Mouse (Mus musculus) testis, adult 2 months (tissue): ENCODE measurements around the gene Prl. TPM values are rescaled to one million over a fixed set of nuclear protein-coding genes. Genes with fewer than 3 reads are reported as not detected.
"Not testable (repeated sequence)": the region's sequence is repeated elsewhere in the genome, so short reads cannot be mapped to it uniquely, and the experiment has no call there.

Source experiments
- H3K27ac ChIP-seq: fragments of 200-500 bp; 2 replicates; pipeline ENCODE4 v1.5.1; 2012; ENCODE audit warnings: low read depth, low read length; ENCODE audit not compliant: control insufficient read depth, insufficient read depth
- H3K27me3 ChIP-seq: fragments of 200-500 bp; 2 replicates; pipeline ENCODE4 v1.6.1; 2012; ENCODE audit warnings: mild to moderate bottlenecking, low read length, moderate library complexity; ENCODE audit not compliant: control insufficient read depth, insufficient read depth
- H3K36me3 ChIP-seq: fragments of 200-500 bp; 2 replicates; pipeline ENCODE4 v1.6.1; 2012; ENCODE audit warnings: mild to moderate bottlenecking, low read length; ENCODE audit not compliant: control insufficient read depth, insufficient read depth
- H3K4me1 ChIP-seq: fragments of 200-500 bp; 2 replicates; pipeline ENCODE4 v1.6.1; 2012; ENCODE audit warnings: low read length; ENCODE audit not compliant: control insufficient read depth, insufficient read depth
- H3K4me3 ChIP-seq: fragments of 200-500 bp; 2 replicates; pipeline ENCODE4 v1.5.1; 2012; ENCODE audit warnings: low read depth, mild to moderate bottlenecking, low read length, moderate library complexity, mixed read lengths; ENCODE audit not compliant: control insufficient read depth
- CTCF ChIP-seq: fragments of 200-500 bp; IDR thresholded peaks from 2 replicates; pipeline ENCODE4 v1.5.1; 2012; ENCODE audit warnings: low read depth, mild to moderate bottlenecking, inconsistent platforms, low read length, moderate library complexity; ENCODE audit not compliant: control insufficient read depth, insufficient read depth, insufficient replicate concordance
- POLR2A ChIP-seq: fragments of 200-500 bp; IDR thresholded peaks from 2 replicates; pipeline ENCODE4 v1.6.1; 2012; ENCODE audit warnings: low read depth, mild to moderate bottlenecking, inconsistent platforms, low read length, moderate library complexity; ENCODE audit not compliant: control insufficient read depth
- polyA plus RNA-seq: library from polyadenylated mRNA; depleted of rRNA; stranded (reverse); fragments of >200 nt; gene quantifications from 2 replicates; pipeline ENCODE4 v1.2.3, GENCODE M21; 2012; rRNA removed

The Prl gene
- polyA plus RNA-seq, 1 experiment = not detected

- Histone ChIP-seq H3K27ac (no peak overlapping the region), H3K4me3 (no peak overlapping the region), H3K27me3 (no peaks in the 10 kb centered on the region), H3K36me3 (no peaks in the 10 kb centered on the region), H3K4me1 (no peaks in the 10 kb centered on the region)
- no peak for TF ChIP-seq POLR2A
- TF ChIP-seq CTCF = no peak
Observed at GRCm38 (mm10) chr13:27042185-27042584, 15.2 kb upstream of the Prl start.

- Histone ChIP-seq H3K36me3 (no peaks in the 10 kb centered on the region), H3K27me3 (no peaks in the 10 kb centered on the region), H3K27ac (no peak overlapping the region), H3K4me3 (no peak overlapping the region), H3K4me1 (no peaks in the 10 kb centered on the region)
- TF ChIP-seq POLR2A = no peak
- no peak for TF ChIP-seq CTCF
Observed at GRCm38 (mm10) chr13:27043326-27043725, 14.0 kb upstream of the Prl start.

- no peaks in the 10 kb centered on the region for H3K27me3 ChIP-seq
- H3K4me1 ChIP-seq = no peaks in the 10 kb centered on the region
- TF ChIP-seq CTCF = no peak
- no peak for TF ChIP-seq POLR2A
- H3K36me3 ChIP-seq = no peaks in the 10 kb centered on the region
- no peak overlapping the region for H3K27ac ChIP-seq
- no peak overlapping the region for H3K4me3 ChIP-seq
Observed at GRCm38 (mm10) chr13:27059177-27059576, 1.8 kb downstream of the Prl start.

- H3K27ac ChIP-seq, H3K4me3 ChIP-seq, H3K27me3 ChIP-seq, H3K36me3 ChIP-seq, H3K4me1 ChIP-seq: not testable (repeated sequence)
Observed at GRCm38 (mm10) chr13:27093890-27094289, 36.5 kb downstream of the Prl start, which contains the start of gene Prl3d1. Gene Prl3d1 (plus strand): TSS chr13:27094190.

Other genes with a start within 250 kb of the Prl start
- not detected in 2 replicates for gene Prl3d1, start 36.6 kb downstream of the Prl start, polyA plus RNA-seq
- gene Prl3d2, start 64.1 kb downstream of the Prl start, polyA plus RNA-seq = not detected in 2 replicates
- gene Prl3d3, start 99.2 kb downstream of the Prl start, polyA plus RNA-seq = not detected in 2 replicates
- 0.59 and 0.69 TPM in 2 replicates for gene Prl3c1, start 139.1 kb downstream of the Prl start, polyA plus RNA-seq
- not detected in 2 replicates for gene Prl3b1, start 184.3 kb downstream of the Prl start, polyA plus RNA-seq
- gene Prl3a1, start 201.9 kb downstream of the Prl start, polyA plus RNA-seq = not detected in 2 replicates